Mouse (Mus musculus) midbrain, postnatal 0 days (tissue): ENCODE data around the gene Trim3. TPM values are rescaled to one million over a fixed set of nuclear protein-coding genes. Genes with fewer than 3 reads are reported as not detected.
A peak's percentile ranks its signal among the peaks of the same experiment; 100 is the strongest.

Source experiments
- ATAC-seq: fragments of 200-750 bp; cut with Nextera tagmentation; 2 replicates; pipeline ENCODE4 v1.8.0; 2017; ENCODE audit warnings: moderate number of reproducible peaks, mild to moderate bottlenecking, moderate TSS enrichment, moderate library complexity; ENCODE audit not compliant: low FRiP score
- DNase-seq: peaks from one replicate; pipeline ENCODE4 v3.0.0-alpha.2; 2015; ENCODE audit warnings: low spot score
- H3K27ac ChIP-seq: fragments of 300-500 bp; sonication (generic); 2 replicates; pipeline ENCODE4 v1.5.1; 2014; ENCODE audit warnings: low read depth, mild to moderate bottlenecking, low read length, mixed read lengths
- H3K27me3 ChIP-seq: fragments of 300-500 bp; sonication (generic); 2 replicates; pipeline ENCODE4 v1.6.1; 2014; ENCODE audit warnings: low read length, control low read depth, mixed read lengths; ENCODE audit not compliant: insufficient read depth
- H3K36me3 ChIP-seq: fragments of 300-500 bp; sonication (generic); 2 replicates; pipeline ENCODE4 v1.6.1; 2014; ENCODE audit warnings: low read length, control low read depth, mixed read lengths; ENCODE audit not compliant: insufficient read depth
- H3K4me1 ChIP-seq: fragments of 300-500 bp; sonication (generic); 2 replicates; pipeline ENCODE4 v1.6.1; 2014; ENCODE audit warnings: mild to moderate bottlenecking, control low read depth, antibody characterized with exemption, low read length, mixed read lengths; ENCODE audit not compliant: insufficient read depth
- H3K4me2 ChIP-seq: fragments of 300-500 bp; sonication (generic); 2 replicates; pipeline ENCODE4 v1.6.1; 2014; ENCODE audit warnings: low read depth, mild to moderate bottlenecking, low read length, mixed read lengths; ENCODE audit not compliant: poor library complexity, severe bottlenecking
- H3K4me3 ChIP-seq: fragments of 300-500 bp; sonication (generic); 2 replicates; pipeline ENCODE4 v1.5.1; 2014; ENCODE audit warnings: low read depth, mild to moderate bottlenecking, low read length, moderate library complexity
- H3K9ac ChIP-seq: fragments of 300-500 bp; sonication (generic); replicated peaks from 2 replicates; pipeline ENCODE4 v1.6.1; 2014; ENCODE audit warnings: mild to moderate bottlenecking, low read length, moderate library complexity, mixed read lengths; ENCODE audit not compliant: poor library complexity, severe bottlenecking
- H3K9me3 ChIP-seq: fragments of 300-500 bp; sonication (generic); 2 replicates; pipeline ENCODE4 v1.6.1; 2016; ENCODE audit warnings: low read length, control low read depth
- CTCF ChIP-seq: IDR thresholded peaks from 2 replicates; pipeline ENCODE4 v1.5.1; 2016; ENCODE audit warnings: antibody characterized with exemption, mild to moderate bottlenecking
- WGBS: fragments of 180-500 bp; shearing (Covaris S2); extraction: QIAGEN DNeasy Blood & Tissue Kit; methylation state at CpG from one replicate; pipeline ENCODE4 v1.1.7; 2014; 5-methylcytosine and 5-hydroxymethylcytosine counted together
- polyA plus RNA-seq: library from polyadenylated mRNA; unstranded; fragments of >200 nt; fragmentation: Nextera tagmentation; extraction: Ambion mirVana; gene quantifications from 2 replicates; pipeline ENCODE4 v1.2.1, GENCODE M21; 2015
- total RNA-seq: library from RNA; depleted of rRNA; stranded (reverse); fragments of >200 nt; gene quantifications from 2 replicates; pipeline ENCODE4 v1.2.3, GENCODE M21; 2014; rRNA removed

Gene Trim3
- total and polyA plus RNA-seq, 2 experiments from 2014 or later, result 108 to 164 TPM

GRCm38 (mm10) chr7:105563367-105563766 is 70.0 kb downstream of the Trim3 start:
- 96% methylated on average over 3 of the region's 3 CpGs for WGBS
- Histone ChIP-seq H3K36me3 (peaks cover 69% of the 10 kb centered on the region), H3K4me3 (no peak overlapping the region), H3K9ac (no peak overlapping the region), H3K27me3 (no peaks in the 10 kb centered on the region), H3K9me3 (no peaks in the 10 kb centered on the region), H3K4me2 (no peak overlapping the region), H3K27ac (no peak overlapping the region), H3K4me1 (peaks cover under 1% of the 10 kb centered on the region; the same call in 1 of the 2 replicates)
- no peak for DNase-seq
- no peak for ATAC-seq
- TF ChIP-seq CTCF, result no peak

DNA sequence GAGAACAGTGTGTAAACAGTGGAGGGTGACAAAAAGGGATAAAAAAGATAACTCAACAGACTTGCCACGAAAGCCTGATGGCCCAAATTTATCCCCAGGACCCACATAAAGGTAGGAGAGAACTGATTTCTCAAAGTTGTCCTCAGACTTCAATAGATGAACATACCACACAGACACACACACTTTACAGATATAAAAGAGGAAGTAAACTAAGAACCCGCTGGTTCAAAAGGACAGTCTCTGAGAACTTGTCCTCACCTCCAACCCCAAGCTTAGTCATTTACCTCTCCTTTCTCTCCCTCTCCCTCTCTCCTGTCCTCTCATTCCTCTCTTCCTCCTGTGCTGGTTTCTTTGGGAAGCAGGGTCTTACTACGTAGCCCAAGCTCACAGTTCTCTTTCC is 71.1 kb downstream of the Trim3 start:
- DNase-seq (no peak), ATAC-seq (no peak)
- Histone ChIP-seq H3K27me3 (no peaks in the 10 kb centered on the region), H3K4me1 (no peaks in the 10 kb centered on the region), H3K36me3 (peaks cover 76% of the 10 kb centered on the region), H3K4me3 (no peak overlapping the region), H3K4me2 (no peak overlapping the region), H3K9me3 (no peaks in the 10 kb centered on the region), H3K27ac (no peak overlapping the region), H3K9ac (no peak overlapping the region)
- WGBS, result 88% methylated on average over 3 of the region's 3 CpGs
- TF ChIP-seq CTCF, result no peak

GRCm38 (mm10) chr7:105559016-105559415 is 74.4 kb downstream of the Trim3 start:
- TF ChIP-seq CTCF, result no peak
- no peak for DNase-seq
- peaks cover 47% of the 10 kb centered on the region for H3K36me3 ChIP-seq

DNA sequence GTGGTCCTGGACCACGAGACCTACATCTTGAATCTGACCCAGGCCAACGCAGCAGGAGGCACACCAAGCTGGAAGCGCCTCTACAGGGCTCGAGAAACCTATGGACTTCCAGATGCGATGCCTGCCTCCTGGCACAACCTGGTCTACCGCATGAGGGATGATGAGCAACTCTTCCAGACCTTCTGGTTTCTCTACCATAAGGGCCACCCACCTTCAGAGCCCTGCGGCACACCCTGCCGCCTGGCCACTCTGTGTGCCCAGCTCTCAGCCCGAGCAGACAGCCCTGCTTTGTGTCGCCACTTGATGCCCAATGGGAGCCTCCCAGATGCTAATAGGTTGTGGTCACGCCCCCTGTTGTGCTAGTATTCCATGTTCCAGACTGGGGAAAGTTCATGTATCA is 75.7 kb downstream of the Trim3 start:
- DNase-seq, result no peak
- no peaks in the 10 kb centered on the region for H3K27me3 ChIP-seq
- WGBS, result 81% methylated on average over 11 of the region's 11 CpGs
- H3K27ac ChIP-seq, result no peak overlapping the region
- no peak for ATAC-seq
- no peak for TF ChIP-seq CTCF
- no peak overlapping the region for H3K4me3 ChIP-seq
- peaks cover 15% of the 10 kb centered on the region for H3K4me1 ChIP-seq
- H3K9me3 ChIP-seq, result no peaks in the 10 kb centered on the region
- H3K36me3 ChIP-seq, result peaks cover 45% of the 10 kb centered on the region
- H3K9ac ChIP-seq, result no peak overlapping the region
- no peak overlapping the region for H3K4me2 ChIP-seq

More at GRCm38 (mm10) chr7:105559016-105559415, 74.4 kb downstream of the Trim3 start:
- H3K27ac ChIP-seq, result no peak overlapping the region
- H3K9ac ChIP-seq, result no peak overlapping the region
- H3K4me3 ChIP-seq, result no peak overlapping the region
- no peaks in the 10 kb centered on the region for H3K9me3 ChIP-seq
- 95% methylated on average over 9 of the region's 9 CpGs for WGBS
- no peak overlapping the region for H3K4me2 ChIP-seq
- H3K27me3 ChIP-seq, result no peaks in the 10 kb centered on the region
- ATAC-seq, result no peak
- peaks cover 15% of the 10 kb centered on the region for H3K4me1 ChIP-seq

GRCm38 (mm10) chr7:105556406-105556805 is 77.0 kb downstream of the Trim3 start:
- H3K4me3 ChIP-seq, result no peak overlapping the region
- TF ChIP-seq CTCF, result no peak
- H3K4me1 ChIP-seq, result peaks cover 15% of the 10 kb centered on the region
- H3K9ac ChIP-seq, result no peak overlapping the region; the same call in 1 of the 2 replicates
- no peak overlapping the region for H3K27ac ChIP-seq
- H3K27me3 ChIP-seq, result no peaks in the 10 kb centered on the region
- DNase-seq (no peak), ATAC-seq (no peak)
- no peak overlapping the region for H3K4me2 ChIP-seq
- peaks cover 35% of the 10 kb centered on the region for H3K36me3 ChIP-seq
- WGBS, result 90% methylated on average over 8 of the region's 8 CpGs
- no peaks in the 10 kb centered on the region for H3K9me3 ChIP-seq

GRCm38 (mm10) chr7:105555571-105555970 is 77.8 kb downstream of the Trim3 start:
- DNase-seq (no peak), ATAC-seq (no peak)
- no peak for TF ChIP-seq CTCF
- Histone ChIP-seq H3K4me1 (peaks cover 15% of the 10 kb centered on the region), H3K9ac (no peak overlapping the region), H3K4me2 (peak overlapping the region; percentile 89), H3K36me3 (peaks cover 30% of the 10 kb centered on the region), H3K27ac (no peak overlapping the region), H3K9me3 (no peaks in the 10 kb centered on the region), H3K27me3 (no peaks in the 10 kb centered on the region), H3K4me3 (no peak overlapping the region)
- WGBS, result 88% methylated on average over 10 of the region's 10 CpGs

Other genes starting within 250 kb of the Trim3 start
- gene Fam160a2, start 233.5 kb downstream of the Trim3 start, total RNA-seq, result 33.4 and 35.8 TPM in 2 replicates
- gene Fam160a2, start 233.5 kb downstream of the Trim3 start, polyA plus RNA-seq, result 37.3 and 37.6 TPM in 2 replicates
- gene Cnga4, start 229.0 kb downstream of the Trim3 start, total RNA-seq, result 0.49 TPM in 1 of 2 replicates, not detected in the other
- gene Cnga4, start 229.0 kb downstream of the Trim3 start, polyA plus RNA-seq, result 0.21 and 0.26 TPM in 2 replicates
- gene Cckbr, start 207.8 kb downstream of the Trim3 start, total RNA-seq, result 9.9 and 12.0 TPM in 2 replicates
- 6.3 and 7.7 TPM in 2 replicates for gene Cckbr, start 207.8 kb downstream of the Trim3 start, polyA plus RNA-seq
- gene Cavin3, start 151.3 kb downstream of the Trim3 start, total RNA-seq, result 24.8 and 33.5 TPM in 2 replicates
- gene Cavin3, start 151.3 kb downstream of the Trim3 start, polyA plus RNA-seq, result 34.6 and 40.4 TPM in 2 replicates
- 162 and 182 TPM in 2 replicates for gene Smpd1, start 79.2 kb downstream of the Trim3 start, total RNA-seq
- gene Smpd1, start 79.2 kb downstream of the Trim3 start, polyA plus RNA-seq, result 115 and 127 TPM in 2 replicates
- gene Apbb1, start 51.9 kb downstream of the Trim3 start, total RNA-seq, result 391 and 571 TPM in 2 replicates
- gene Apbb1, start 51.9 kb downstream of the Trim3 start, polyA plus RNA-seq, result 341 and 372 TPM in 2 replicates
- not detected in 2 replicates for gene Hpx, start 33.4 kb downstream of the Trim3 start, total RNA-seq
- 0.20 TPM in 1 of 2 replicates, not detected in the other for gene Hpx, start 33.4 kb downstream of the Trim3 start, polyA plus RNA-seq
- 36.4 and 107 TPM in 2 replicates for gene Timm10b, start 6.5 kb upstream of the Trim3 start, total RNA-seq
- 170 and 179 TPM in 2 replicates for gene Timm10b, start 6.5 kb upstream of the Trim3 start, polyA plus RNA-seq
- gene Arfip2, start 6.8 kb upstream of the Trim3 start, total RNA-seq, result 62.1 and 90.0 TPM in 2 replicates
- 84.9 and 95.3 TPM in 2 replicates for gene Arfip2, start 6.8 kb upstream of the Trim3 start, polyA plus RNA-seq
- gene Gm45799, start 7.0 kb upstream of the Trim3 start, total RNA-seq, result 55.3 and 65.6 TPM in 2 replicates
- 11.3 and 23.7 TPM in 2 replicates for gene Gm45799, start 7.0 kb upstream of the Trim3 start, polyA plus RNA-seq
- gene Dnhd1, start 17.3 kb upstream of the Trim3 start, total RNA-seq, result 3.8 and 5.2 TPM in 2 replicates
- gene Dnhd1, start 17.3 kb upstream of the Trim3 start, polyA plus RNA-seq, result 1.8 and 1.9 TPM in 2 replicates
- 122 and 130 TPM in 2 replicates for gene Ilk, start 103.0 kb upstream of the Trim3 start, total RNA-seq
- gene Ilk, start 103.0 kb upstream of the Trim3 start, polyA plus RNA-seq, result 139 and 154 TPM in 2 replicates
- gene Rrp8, start 103.8 kb upstream of the Trim3 start, total RNA-seq, result 19.1 and 29.3 TPM in 2 replicates
- gene Rrp8, start 103.8 kb upstream of the Trim3 start, polyA plus RNA-seq, result 16.1 and 19.4 TPM in 2 replicates
- 65.7 and 87.1 TPM in 2 replicates for gene Taf10, start 110.8 kb upstream of the Trim3 start, total RNA-seq
- gene Taf10, start 110.8 kb upstream of the Trim3 start, polyA plus RNA-seq, result 91.2 and 102 TPM in 2 replicates
- 38.3 and 66.8 TPM in 2 replicates for gene Tpp1, start 118.7 kb upstream of the Trim3 start, total RNA-seq
- gene Tpp1, start 118.7 kb upstream of the Trim3 start, polyA plus RNA-seq, result 41.3 and 42.2 TPM in 2 replicates
- gene Dchs1, start 154.1 kb upstream of the Trim3 start, total RNA-seq, result 101 and 105 TPM in 2 replicates
- gene Dchs1, start 154.1 kb upstream of the Trim3 start, polyA plus RNA-seq, result 7.0 and 7.5 TPM in 2 replicates
- 16.6 and 18.6 TPM in 2 replicates for gene Mrpl17, start 177.5 kb upstream of the Trim3 start, total RNA-seq
- gene Mrpl17, start 177.5 kb upstream of the Trim3 start, polyA plus RNA-seq, result 173 and 192 TPM in 2 replicates